Mouse (Mus musculus): ENCODE measurements around the gene Pogz. TPM values are rescaled to one million over a fixed set of nuclear protein-coding genes. Genes with fewer than 3 reads are reported as not detected.
"Not testable (repeated sequence)": the region's sequence is repeated elsewhere in the genome, so short reads cannot be mapped to it uniquely, and the experiment has no call there.

Gene Pogz
- polyA plus RNA-seq, 1 experiment = 8.7 TPM

GRCm38 (mm10) chr3:94930386-94931266 is 93.3 kb downstream of the Pogz start:
- H3K79me2 ChIP-seq (ENCODE audit: control insufficient read depth, insufficient read depth); H3K36me3 ChIP-seq (ENCODE audit: control insufficient read depth, insufficient read depth); H3K27me3 ChIP-seq (ENCODE audit: control insufficient read depth, insufficient read depth, insufficient read length); H3K4me3 ChIP-seq (ENCODE audit: insufficient read depth, poor library complexity, severe bottlenecking); H3ac ChIP-seq (ENCODE audit: control insufficient read depth, insufficient read length, low read depth); H3K79me3 ChIP-seq (ENCODE audit: low read depth): not testable (repeated sequence)

GRCm38 (mm10) chr3:94931427-94932082 is 94.2 kb downstream of the Pogz start:
- not testable (repeated sequence) for H3K4me3 ChIP-seq (ENCODE audit: insufficient read depth, poor library complexity, severe bottlenecking); H3ac ChIP-seq (ENCODE audit: control insufficient read depth, insufficient read length, low read depth); H3K27me3 ChIP-seq (ENCODE audit: control insufficient read depth, insufficient read depth, insufficient read length); H3K79me2 ChIP-seq (ENCODE audit: control insufficient read depth, insufficient read depth); H3K36me3 ChIP-seq (ENCODE audit: control insufficient read depth, insufficient read depth); H3K79me3 ChIP-seq (ENCODE audit: low read depth)

Other genes with a start within 250 kb of the Pogz start
- gene Gm10972, start 194.5 kb upstream of the Pogz start, polyA plus RNA-seq (2012; fragmentation: generic; extraction: Trizol) = not detected
- gene Tuft1, start 178.7 kb upstream of the Pogz start, polyA plus RNA-seq (2012; fragmentation: generic; extraction: Trizol) = 2.8 TPM
- not detected for gene Selenbp2, start 144.0 kb upstream of the Pogz start, polyA plus RNA-seq (2012; fragmentation: generic; extraction: Trizol)
- 0.05 TPM for gene Cgn, start 51.1 kb upstream of the Pogz start, polyA plus RNA-seq (2012; fragmentation: generic; extraction: Trizol)
- 496 TPM for gene Psmb4, start 49.4 kb downstream of the Pogz start, polyA plus RNA-seq (2012; fragmentation: generic; extraction: Trizol)
- gene Selenbp1, start 95.5 kb downstream of the Pogz start, polyA plus RNA-seq (2012; fragmentation: generic; extraction: Trizol) = 0.16 TPM
- gene Rfx5, start 116.5 kb downstream of the Pogz start, polyA plus RNA-seq (2012; fragmentation: generic; extraction: Trizol) = 3.0 TPM
- 33.2 TPM for gene Pi4kb, start 137.2 kb downstream of the Pogz start, polyA plus RNA-seq (2012; fragmentation: generic; extraction: Trizol)
- gene Zfp687, start 177.9 kb downstream of the Pogz start, polyA plus RNA-seq (2012; fragmentation: generic; extraction: Trizol) = 15.3 TPM
- 264 TPM for gene Psmd4, start 205.0 kb downstream of the Pogz start, polyA plus RNA-seq (2012; fragmentation: generic; extraction: Trizol)